Mouse (Mus musculus) bone marrow, adult 2 months (tissue): ENCODE measurements around the gene Gm13889.

ENCODE experiments used
- CTCF ChIP-seq: fragments of 200-500 bp; IDR thresholded peaks from 2 replicates; pipeline ENCODE4 v1.5.1; 2011; ENCODE audit warnings: low read length, control low read depth; ENCODE audit not compliant: control insufficient read depth, insufficient read depth
- POLR2A ChIP-seq: fragments of 200-500 bp; IDR thresholded peaks from 2 replicates; pipeline ENCODE4 v1.6.1; 2011; ENCODE audit warnings: low read depth, mild to moderate bottlenecking, control low read depth, low read length, borderline replicate concordance; ENCODE audit not compliant: control insufficient read depth

DNA sequence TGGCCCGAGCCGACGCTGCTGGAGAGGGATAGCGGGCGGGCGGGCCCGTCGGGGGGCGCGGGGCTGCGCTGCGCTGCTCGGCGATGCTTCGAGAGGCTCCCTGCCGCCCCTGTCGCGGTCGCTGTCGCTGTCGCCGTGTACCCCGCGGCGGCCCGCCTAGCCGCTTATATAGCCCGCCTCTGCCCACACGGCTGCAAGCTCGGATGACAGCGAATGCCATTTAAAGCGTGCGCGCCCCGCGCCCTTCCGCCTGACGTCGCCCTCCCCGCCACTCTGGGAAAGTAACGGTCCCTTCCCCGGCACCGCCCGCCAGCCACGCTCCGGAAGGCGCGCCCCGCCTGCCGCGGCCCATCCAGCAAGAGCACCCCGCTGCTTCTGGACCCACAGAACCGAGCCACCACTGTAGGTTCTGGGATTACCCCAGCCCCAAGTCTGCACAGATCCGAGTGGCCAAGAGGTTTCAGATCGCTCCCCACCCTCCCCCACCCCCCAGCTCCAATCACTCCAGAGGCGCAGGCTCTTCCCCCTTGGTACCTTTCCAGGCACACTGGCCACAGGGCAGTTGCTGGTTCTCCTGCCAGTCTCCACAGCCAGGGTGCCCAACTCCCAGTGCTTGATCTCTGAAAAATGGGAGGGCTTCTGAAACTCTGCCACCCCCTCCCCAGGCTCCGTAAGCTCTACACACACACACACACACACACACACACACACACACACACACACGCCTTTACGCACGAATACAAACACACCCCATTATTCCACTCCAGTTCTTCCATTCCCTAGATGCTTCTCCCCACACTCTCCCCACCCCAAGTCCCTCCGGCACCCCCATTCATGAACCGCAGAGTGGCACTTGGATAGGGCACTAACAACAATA is at the start of gene Gm13889:
- TF ChIP-seq POLR2A = no peak
- no peak for TF ChIP-seq CTCF
